Mouse (Mus musculus) thymus, postnatal 14 days (tissue): ENCODE measurements around the gene Fut11.

Source experiments
- DNase-seq: peaks from one replicate; pipeline ENCODE4 v3.0.0; 2021

The Fut11 gene

DNA sequence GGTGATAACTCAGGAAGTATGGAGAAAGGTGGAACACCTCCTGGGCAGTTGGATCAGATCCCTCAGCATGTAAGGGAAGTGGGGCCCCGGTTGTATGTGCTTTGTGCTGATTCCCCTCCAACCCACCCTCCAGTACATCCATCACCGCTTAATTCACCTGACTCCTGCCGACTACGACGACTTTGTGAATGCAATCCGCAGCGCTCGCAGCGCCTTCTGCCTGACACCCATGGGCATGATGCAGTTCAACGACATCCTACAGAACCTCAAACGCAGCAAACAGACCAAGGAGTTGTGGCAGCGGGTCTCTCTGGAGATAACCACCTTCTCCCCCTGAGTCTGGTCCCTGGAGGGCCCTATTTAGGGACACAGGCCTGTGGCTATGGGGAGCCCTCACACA, 28.2 kb downstream of the Fut11 start:
- no peak for DNase-seq

DNA sequence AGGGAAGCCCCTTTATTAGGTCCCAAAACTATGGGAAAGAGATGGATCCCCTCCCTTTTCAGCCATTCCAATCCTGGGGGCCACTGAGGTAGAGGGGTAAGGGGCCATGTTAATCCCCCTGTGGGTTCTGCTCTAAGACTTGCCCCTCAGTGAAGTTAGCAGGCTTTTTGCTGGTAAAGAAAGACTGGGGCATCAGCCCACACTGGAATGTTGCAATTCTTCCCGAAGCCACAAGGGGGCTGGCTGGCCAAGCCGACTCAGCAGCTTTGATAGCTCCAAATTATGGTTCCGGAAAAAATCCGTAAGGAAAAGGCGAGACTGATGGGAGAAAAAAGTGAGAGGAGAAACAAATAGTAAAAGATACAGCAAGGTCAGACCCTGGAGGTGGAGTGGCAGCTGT, 29.3 kb downstream of the Fut11 start:
- peak; percentile 62 for DNase-seq

GRCm38 (mm10) chr14:20725660-20726339, 31.0 kb downstream of the Fut11 start:
- no peak for DNase-seq

DNA sequence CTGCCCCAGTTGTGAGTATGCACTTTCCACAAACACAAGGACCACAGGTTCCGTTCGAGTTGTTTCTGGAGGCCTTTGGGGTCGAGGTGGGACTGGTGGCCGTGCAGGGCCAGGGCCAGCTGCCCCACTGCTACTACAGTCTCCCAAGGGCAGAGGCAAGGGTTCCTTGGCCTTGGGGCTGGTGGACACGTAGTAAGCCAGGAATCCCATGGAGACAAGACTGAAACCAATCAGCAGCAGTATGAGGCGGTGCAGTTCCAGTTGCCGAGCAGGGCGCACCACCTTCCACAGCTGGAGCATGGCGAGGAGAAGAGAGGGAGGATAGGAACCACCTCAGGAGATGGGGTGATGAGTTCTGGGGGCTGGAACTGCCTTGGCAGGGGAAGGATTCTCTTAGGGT, 35.1 kb downstream of the Fut11 start:
- DNase-seq: no peak

DNA sequence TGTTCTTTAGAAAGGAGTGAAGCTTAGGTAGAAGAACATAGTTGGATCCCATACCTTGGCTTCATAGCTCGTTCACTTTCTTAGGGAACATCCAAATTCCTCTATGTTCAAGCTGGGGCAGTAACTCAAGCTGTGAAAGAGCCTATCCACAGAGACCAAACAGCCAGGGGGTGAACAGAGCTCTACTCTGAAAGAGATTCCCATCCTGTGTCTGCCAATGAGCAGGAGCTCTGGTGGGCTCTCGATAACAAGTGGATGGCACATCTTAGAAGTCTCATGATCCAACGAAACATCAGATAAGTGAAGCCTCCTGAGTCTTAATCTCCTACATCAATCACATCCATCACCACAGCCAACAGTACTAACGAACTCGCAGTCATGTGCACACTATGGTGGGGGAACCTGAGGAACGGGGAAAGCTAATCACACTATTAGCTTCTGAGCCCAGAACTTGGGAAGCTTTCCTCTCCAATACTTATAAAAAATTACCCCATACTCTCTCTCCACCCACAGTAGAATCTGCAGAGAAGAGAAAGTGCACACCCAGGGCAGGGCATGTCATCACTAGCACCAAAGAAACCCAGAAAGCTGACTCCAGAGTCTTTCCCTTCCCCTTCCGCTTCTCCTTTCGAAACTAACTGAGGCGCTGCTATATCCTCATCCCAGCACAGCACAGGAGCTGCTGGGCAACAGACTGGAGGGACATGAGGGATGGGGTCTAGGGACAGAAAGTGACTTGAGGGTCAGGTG, 36.3 kb downstream of the Fut11 start:
- no peak for DNase-seq

- DNase-seq: no peak
These were observed 38.5 kb downstream of the Fut11 start for GRCm38 (mm10) chr14:20733041-20733951.

DNA sequence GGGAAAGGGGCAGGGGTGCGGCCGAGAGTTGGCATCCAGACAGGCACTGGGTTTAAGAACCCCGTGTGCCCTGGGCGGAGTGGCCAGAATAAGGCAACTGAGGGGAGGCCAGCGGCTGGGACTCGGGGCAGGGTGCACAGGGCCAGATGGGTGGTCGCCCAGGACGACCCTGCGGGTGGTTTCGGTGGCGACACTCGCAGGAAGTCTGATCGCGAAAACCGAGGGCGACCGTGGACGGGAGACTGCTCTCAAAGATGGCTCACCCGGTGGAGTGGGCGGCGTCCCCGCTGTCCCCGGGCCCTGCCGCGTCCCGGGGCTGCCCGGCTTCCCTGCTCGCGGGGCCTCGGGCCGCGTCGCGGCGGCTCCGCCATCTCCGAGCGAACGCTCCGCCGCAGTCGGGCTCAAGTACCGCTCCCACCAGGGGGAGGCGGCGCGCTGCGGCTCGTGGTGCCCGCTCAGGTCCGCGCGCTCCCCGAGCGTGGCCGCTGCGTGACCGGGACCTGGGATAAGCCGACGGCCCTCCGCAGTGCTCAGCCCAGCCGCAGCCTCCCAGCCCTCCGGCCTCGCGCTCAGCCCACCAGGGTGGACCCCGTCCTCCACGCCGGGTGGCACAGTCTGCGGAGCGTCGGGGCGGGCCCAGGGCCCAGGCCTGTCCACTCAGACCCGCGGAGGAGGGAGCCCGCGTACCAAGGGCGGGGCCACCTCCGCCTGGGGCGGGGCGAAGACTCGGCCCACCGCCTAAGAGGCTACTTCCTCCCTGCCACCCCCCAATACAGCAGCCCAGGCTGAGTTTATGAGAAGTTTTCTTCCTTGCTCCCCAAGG, 39.4 kb downstream of the Fut11 start, which contains the start of gene Ndst2:
Ndst2 (minus strand) TSS at position 611 of the 823 bp plus-strand sequence.
- DNase-seq: peak; percentile 83

- no peak for DNase-seq
These were observed 40.3 kb downstream of the Fut11 start for GRCm38 (mm10) chr14:20735052-20735451.

DNA sequence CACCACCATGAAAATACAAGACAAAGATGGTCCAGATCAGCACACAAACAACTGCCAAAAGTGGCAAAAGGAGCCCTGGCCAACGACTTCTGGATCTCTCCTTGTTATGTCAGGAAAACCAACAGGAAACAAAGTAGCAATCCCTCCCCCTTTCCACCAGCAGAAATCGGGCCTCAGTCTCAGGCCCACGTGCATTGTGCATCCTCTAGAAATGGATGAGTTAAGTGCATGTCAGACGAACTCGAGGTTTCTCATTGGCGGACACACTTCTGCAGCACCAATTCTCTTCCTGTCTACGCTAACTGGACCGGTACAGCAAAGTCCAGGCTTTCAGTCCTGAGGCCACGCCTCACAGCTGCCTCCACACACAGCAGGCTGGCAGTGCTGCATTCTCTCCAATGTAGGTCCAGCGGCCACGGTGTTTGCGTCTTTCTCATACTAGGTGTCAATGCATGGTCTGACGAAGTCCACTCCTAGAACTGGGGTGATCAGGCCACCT, 41.2 kb downstream of the Fut11 start:
- DNase-seq: no peak

- peak; percentile 26 for DNase-seq
These were observed 42.5 kb downstream of the Fut11 start for GRCm38 (mm10) chr14:20737306-20737705.

DNA sequence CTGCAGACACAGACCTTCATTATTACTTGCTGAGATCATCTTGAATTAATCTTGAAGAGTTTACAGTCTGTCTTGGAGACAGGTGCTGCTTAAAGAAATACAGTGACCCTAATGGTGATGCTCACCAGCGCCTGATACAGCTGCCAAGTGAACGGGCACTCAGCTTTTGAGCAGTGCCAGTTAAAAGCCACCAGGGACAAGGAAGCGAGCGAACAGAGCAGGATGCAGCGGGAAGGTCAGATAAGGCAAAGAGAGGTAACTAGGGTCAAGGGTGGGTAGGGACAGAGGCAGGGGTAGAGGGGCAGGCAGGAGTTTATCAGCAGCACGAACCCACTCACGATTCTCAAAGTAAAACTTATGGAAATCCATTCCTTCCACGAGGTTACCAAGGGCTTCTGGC, 43.7 kb downstream of the Fut11 start:
- no peak for DNase-seq

DNA sequence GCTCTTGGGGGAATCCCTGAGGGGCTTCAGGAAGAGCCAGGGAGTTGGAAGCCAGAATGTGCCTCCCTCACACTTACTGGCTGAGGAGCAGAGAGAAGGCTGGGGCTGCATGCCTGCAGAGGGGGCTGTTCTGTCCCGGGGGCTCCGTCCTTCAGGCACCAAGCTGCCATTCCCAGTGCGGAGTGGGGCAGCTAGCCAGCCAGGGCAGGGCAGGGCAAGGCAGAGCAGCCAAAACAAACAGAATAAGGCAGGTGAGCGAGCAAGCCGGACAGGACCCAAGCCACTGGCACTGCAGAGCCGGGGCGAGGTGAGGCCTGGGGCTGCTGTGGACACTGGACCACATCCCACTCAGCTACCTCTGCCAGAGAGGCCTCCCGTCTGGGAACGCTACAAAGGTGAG, 46.5 kb downstream of the Fut11 start:
- DNase-seq: no peak

- DNase-seq: no peak
These were observed 48.8 kb downstream of the Fut11 start for GRCm38 (mm10) chr14:20743614-20744013.

GRCm38 (mm10) chr14:20746935-20747334, 52.2 kb downstream of the Fut11 start:
- no peak for DNase-seq

DNA sequence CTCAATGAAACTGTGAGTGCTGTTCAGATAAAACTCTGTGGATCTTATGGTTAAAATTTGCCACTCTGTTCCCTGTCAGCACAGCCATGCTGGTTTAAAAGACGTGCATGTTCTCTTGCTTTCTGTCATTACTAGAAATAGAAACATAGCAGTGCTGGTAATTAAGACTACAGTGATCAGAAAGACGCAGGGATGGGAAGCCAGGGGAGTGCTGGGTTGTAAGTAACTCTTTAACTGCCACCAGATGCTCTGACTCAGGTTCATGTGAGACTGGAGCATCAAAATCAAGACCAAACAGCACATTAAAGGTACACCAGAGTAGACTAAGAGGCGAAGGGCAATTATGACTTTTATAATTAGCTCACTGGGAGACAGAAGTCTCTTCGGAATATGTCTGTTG, 53.6 kb downstream of the Fut11 start:
- DNase-seq: no peak

DNA sequence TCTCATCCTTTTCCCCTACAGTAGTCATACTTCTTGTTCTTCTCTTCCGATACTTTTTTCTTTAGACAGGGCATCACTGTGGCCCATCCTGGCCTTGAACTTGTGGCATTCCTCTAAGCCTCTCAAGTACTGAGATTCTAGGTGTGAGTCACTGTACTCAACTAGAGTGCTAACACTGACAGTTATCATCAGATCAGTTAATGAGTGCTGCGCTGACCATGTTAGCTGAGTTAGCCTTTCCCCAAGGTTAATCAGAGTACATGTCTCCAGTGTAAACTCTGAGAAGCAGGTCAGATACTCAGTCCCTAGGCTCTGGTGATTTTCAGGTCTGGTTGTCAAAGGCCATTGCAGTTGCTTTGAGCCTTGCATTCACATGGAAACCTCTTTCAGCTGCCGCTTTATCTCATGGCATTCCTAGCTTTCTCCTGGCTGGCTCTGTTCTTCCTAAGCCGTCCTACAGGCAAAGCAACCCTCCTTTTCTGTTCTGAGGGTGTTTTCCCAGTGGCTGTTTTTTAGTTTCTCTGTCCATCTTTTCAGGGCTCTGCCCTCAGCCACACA, 54.8 kb downstream of the Fut11 start:
- no peak for DNase-seq

DNA sequence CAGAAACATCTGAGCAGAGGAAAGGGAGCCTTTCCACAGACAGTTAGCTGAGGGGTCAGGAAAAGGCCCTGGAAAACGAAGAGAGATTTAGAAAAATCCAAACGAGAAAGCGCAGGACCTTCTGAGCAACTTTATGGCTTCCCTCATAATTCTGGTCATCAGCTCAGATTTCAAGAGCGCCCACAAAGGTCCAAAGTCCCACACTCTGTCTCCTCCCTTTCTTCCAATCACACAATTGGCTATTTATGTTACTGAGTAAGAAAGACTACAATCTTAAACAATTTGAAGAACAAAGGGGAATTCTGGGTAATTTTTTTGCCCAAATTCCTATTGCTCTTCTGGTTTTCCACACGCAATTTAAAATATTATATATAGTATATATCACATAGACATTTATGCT, 55.7 kb downstream of the Fut11 start:
- no peak for DNase-seq
